Mouse (Mus musculus) pancreas, adult 10 weeks (tissue): Measurements from ENCODE around the gene Chrnd. TPM values are rescaled to one million over a fixed set of nuclear protein-coding genes. Genes with fewer than 3 reads are reported as not detected.

Experiments
- polyA plus RNA-seq: library from polyadenylated mRNA; stranded (reverse); fragments of 350-450 nt; fragmentation: Illumina TruSeq; extraction: RNeasy Lipid Tissue Mini Kit (QIAGEN cat#74804); gene quantifications from one replicate; pipeline ENCODE4 v1.2.3, GENCODE M21; 2015; ENCODE audit warnings: low read depth, low replicate concordance; ENCODE audit not compliant: insufficient read depth

Gene Chrnd
- not detected for polyA plus RNA-seq

DNA sequence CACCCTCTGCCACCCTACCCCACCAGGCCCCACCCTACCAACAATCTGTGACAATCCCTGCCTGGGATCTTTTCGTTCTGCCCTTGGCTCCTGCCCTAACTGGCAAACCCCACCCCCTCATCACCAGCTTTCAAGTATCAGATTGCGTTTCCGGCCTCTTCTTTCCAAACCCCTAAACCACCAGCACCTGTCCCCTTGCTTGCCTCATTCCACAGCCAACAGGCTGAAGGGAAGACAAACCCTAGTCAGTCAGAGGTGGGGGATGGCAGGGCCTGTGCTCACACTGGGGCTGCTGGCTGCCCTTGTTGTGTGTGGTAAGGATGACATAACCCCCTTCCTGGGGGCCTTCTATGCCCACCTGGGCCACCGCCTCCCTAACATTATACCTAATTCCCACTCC is at the start of gene Chrnd:
TSS of gene Chrnd (plus strand) at position 179 of the 400 bp plus-strand sequence.

DNA sequence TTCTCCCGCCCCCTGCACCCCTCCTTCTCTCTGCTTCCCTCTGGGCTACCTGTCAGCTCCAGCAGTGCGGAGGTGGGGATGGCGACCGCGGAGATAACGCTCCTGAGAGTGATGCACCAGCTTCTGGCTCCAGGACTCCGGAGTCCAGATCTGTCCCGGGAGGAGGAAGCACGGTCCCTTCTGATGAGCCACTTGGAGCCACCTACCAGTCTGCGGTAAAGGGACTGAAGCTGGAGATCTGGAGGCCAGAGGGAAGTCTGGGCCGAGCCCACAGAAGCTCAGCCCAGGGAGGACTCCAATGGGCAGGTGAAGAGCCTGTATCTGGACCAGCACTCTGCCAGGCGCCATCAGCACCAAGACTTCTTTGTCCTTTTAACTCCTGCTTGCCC is 34.2 kb upstream of the Chrnd start, which contains the start of gene Ecel1:
TSS of gene Ecel1 (minus strand) at position 323 of the 389 bp plus-strand sequence.

DNA sequence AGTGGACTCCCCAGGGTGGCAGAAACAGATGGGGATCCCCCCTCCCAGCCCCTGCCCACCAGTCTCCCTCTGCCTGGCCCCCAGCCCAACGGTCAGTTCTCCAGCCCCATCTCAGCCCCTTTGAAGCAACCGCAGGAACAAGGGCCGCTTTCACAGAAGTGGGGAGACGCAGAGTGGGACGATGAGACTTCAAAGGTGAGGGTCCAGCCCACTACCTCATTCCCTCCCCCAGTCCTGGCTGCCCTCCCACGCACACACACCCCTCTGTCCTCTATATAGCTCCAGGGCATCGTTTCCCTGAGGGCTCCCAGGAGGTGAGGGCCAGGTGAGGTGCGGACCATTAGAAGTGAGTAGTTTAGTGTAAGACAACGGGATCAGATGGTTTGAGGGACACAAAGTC is 7.4 kb upstream of the Chrnd start, which contains the start of gene Prss56:
TSS of gene Prss56 (plus strand) at position 301 of the 400 bp plus-strand sequence.

DNA sequence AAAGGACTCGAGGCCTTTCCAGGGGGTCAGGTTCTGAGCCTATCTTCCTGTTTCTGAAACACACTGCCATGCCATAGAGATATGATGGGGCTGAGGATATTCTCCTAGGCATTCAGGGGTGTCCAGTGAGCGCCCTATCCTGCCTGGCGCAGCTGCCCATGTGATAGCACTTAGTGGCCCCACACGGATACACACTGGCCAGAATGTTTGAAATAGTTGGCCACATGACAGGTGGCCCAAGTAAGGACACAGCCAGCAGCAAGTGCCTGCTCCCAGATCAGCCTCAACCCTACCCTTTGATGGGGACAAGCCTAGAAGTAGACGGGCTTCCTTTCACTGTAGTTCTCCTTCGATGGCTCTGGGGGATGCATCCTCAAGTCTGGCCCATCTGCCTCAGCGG is 14.1 kb downstream of the Chrnd start, which contains the start of gene Chrng:
TSS of gene Chrng (plus strand) at position 193 of the 400 bp plus-strand sequence.

DNA sequence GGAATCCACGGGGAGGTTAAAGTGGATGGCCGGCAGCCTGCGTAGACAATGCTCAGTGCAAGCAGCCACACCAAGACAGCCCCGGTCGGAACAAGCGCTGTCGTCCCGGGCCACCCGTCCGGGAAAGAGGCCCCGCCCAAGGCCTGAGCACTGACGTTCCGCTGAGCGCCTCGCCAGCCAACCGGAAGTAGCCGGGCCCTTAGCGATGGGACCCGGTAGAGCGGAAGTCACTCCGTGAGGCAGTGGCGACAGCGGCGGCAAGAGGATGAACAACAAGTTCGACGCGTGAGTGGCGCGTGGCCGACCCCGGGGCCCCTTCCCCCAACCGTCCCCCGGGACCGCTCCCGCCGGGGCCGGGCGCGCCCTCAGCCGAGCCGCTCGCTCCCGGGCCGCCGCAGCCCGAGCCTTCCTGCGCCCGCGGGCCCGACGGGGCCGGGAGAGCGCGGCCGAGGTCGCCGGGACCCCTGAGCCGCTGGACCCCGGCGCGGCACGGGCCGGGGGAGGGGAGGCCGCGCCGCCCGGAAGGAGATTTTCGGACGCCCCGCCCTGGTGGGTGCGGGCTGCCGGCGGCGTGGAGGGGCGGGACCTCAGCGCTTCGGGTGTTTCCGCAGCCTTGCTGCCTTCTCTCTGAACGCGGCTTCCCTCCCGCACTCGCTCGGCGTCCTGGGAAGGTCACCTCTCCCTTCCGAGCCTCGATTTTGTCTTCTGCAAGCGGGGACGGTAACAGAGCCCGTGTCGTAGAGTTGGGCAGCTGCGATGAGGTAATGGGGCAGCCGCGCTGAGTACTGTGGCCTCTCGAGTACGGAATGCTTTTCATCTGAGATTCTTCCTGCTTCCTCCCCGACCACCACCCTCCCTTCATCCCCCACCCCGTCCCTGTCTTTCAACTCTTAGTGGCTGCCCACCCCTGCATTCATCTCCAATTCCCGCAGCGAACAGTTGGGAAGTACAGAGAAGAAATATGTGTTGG is 23.6 kb downstream of the Chrnd start, which contains the start of gene Eif4e2:
TSS of gene Eif4e2 (plus strand) at position 180 of the 970 bp plus-strand sequence.

Other genes starting within 250 kb of the Chrnd start
- gene Alppl2, start 100.7 kb upstream of the Chrnd start, polyA plus RNA-seq, result not detected
- not detected for gene Alpi, start 89.0 kb upstream of the Chrnd start, polyA plus RNA-seq
- not detected for gene Akp3, start 65.6 kb upstream of the Chrnd start, polyA plus RNA-seq
- not detected for gene Ecel1, start 34.1 kb upstream of the Chrnd start, polyA plus RNA-seq
- gene Prss56, start 7.3 kb upstream of the Chrnd start, polyA plus RNA-seq, result not detected
- not detected for gene Chrng, start 14.1 kb downstream of the Chrnd start, polyA plus RNA-seq
- gene Eif4e2, start 23.3 kb downstream of the Chrnd start, polyA plus RNA-seq, result 11.6 TPM
- gene Efhd1, start 73.8 kb downstream of the Chrnd start, polyA plus RNA-seq, result 4.9 TPM
- gene Gigyf2, start 136.4 kb downstream of the Chrnd start, polyA plus RNA-seq, result 20.3 TPM
- not detected for gene Kcnj13, start 204.1 kb downstream of the Chrnd start, polyA plus RNA-seq